Mouse (Mus musculus): ENCODE results near the gene Ankrd27.

GRCm38 (mm10) chr7:35686216-35686615 lies 100.2 kb downstream of the Ankrd27 start:
- TF ChIP-seq EP300 (optimal IDR thresholded peaks at IDR 0.05), result no peak
- no peak for TF ChIP-seq CTCF (IDR thresholded peaks at IDR 0.05; ENCODE audit: low read depth)
